In the genomic region with DNA sequence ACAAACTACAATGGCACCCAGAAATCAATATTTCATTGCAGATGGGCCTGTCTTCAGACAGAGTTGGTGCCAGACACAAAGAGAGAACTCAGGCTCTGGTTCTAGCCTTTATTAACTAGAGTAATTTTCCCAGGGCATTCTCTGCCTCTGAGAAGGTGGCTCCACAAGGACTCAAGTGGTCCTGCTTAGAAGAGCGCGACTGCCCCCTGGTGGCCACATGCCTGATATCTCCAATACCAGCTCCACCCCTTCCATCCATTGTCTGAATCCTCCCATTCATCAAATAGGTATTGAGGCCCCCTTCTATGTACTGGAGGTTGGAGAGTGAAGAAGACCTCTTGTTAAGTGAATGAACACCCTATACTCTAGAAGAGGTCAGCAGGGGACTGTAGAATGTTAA, we compare ENCODE assay signal across 9 mouse cellular contexts.
A peak's percentile ranks its signal among the peaks of the same experiment; 100 is the strongest.
DNase-seq lines count a peak whose midpoint lies in the region; ATAC-seq and TF ChIP-seq lines count a peak whose summit lies in the region.
"Had no signal": no experiment of that assay in that cellular context is flagged by ENCODE, and none has a peak within 500 bp of the region (broad histone marks: within the 10 kb centered on the region; RNA-seq: fewer than 3 reads in every experiment).

No protein-coding gene starts in this region.

- no peak for TF ChIP-seq POLR2A in ES-Bruce4 (IDR thresholded peaks at IDR 0.05; ENCODE audit: insufficient read depth, low read length)
- TF ChIP-seq POLR2A in brain, embryonic 14.5 days (IDR thresholded peaks at IDR 0.05; ENCODE audit: borderline replicate concordance, extremely low read depth, insufficient read depth, insufficient read length, poor library complexity, severe bottlenecking), result no peak

- no peak overlapping the region for H3K9ac ChIP-seq in ES-Bruce4 (ENCODE audit: low read depth, poor library complexity, severe bottlenecking)
- no peak overlapping the region for H3K9ac ChIP-seq in forebrain, embryonic 12.5 days
- H3K9ac ChIP-seq in lung, embryonic 16.5 days (ENCODE audit: low read length), result no peak overlapping the region
- H3K9ac ChIP-seq: limb, embryonic 15.5 days had no signal

- 0% methylated on average over 2 of the region's 2 CpGs for WGBS in forebrain, embryonic 12.5 days
- WGBS in hindbrain, embryonic 10.5 days, result 1% methylated on average over 2 of the region's 2 CpGs
- 0% methylated on average over 2 of the region's 2 CpGs for WGBS in lung, embryonic 16.5 days

- peak; percentile 83 for TF ChIP-seq CTCF in ES-Bruce4 (IDR thresholded peaks at IDR 0.05; ENCODE audit: low read depth, low read length)
- peak; percentile 79 for TF ChIP-seq CTCF in brain, embryonic 14.5 days (IDR thresholded peaks at IDR 0.05; ENCODE audit: borderline replicate concordance, extremely low read depth, insufficient read depth, insufficient read length)
- peak; percentile 80 for TF ChIP-seq CTCF in layer of hippocampus, adult 2 months (conservative IDR thresholded peaks at IDR 0.05)

- peak; percentile 84 for DNase-seq in brain, embryonic 14.5 days (ENCODE audit: low read depth)
- peak; percentile 83 for DNase-seq in hindbrain, embryonic 10.5 days (ENCODE audit: low spot score)
- DNase-seq in layer of hippocampus, adult 2 months (ENCODE audit: low spot score in 2 of 2), result peak; percentile 65 to 83
- peak; percentile 92 for DNase-seq in retina, embryonic 14.5 days (ENCODE audit: low spot score)
- DNase-seq in thymus, postnatal 36 days, result peak; percentile 57 to 63

- no peaks in the 10 kb centered on the region for H3K9me3 ChIP-seq in ES-Bruce4 (replicated peaks; ENCODE audit: control insufficient read depth, insufficient read depth, low read length, poor library complexity, severe bottlenecking)
- no peaks in the 10 kb centered on the region for H3K9me3 ChIP-seq in forebrain, embryonic 12.5 days
- no peaks in the 10 kb centered on the region for H3K9me3 ChIP-seq in hindbrain, embryonic 10.5 days
- no peaks in the 10 kb centered on the region for H3K9me3 ChIP-seq in lung, embryonic 16.5 days (ENCODE audit: control insufficient read depth, low read length)
- H3K9me3 ChIP-seq: limb, embryonic 15.5 days had no signal

- no peak overlapping the region for H3K4me2 ChIP-seq in forebrain, embryonic 12.5 days
- H3K4me2 ChIP-seq in lung, embryonic 16.5 days (ENCODE audit: low read depth, low read length), result no peak overlapping the region
- H3K4me2 ChIP-seq: limb, embryonic 15.5 days had no signal

- H3K4me1 ChIP-seq in ES-Bruce4 (ENCODE audit: control insufficient read depth, insufficient read depth, low read length), result no peaks in the 10 kb centered on the region
- H3K4me1 ChIP-seq in forebrain, embryonic 12.5 days, result no peaks in the 10 kb centered on the region
- H3K4me1 ChIP-seq in hindbrain, embryonic 10.5 days (replicated peaks), result no peaks in the 10 kb centered on the region
- no peaks in the 10 kb centered on the region for H3K4me1 ChIP-seq in lung, embryonic 16.5 days (replicated peaks; ENCODE audit: control insufficient read depth, insufficient read depth, low read length)
- H3K4me1 ChIP-seq: limb, embryonic 15.5 days had no signal

- no peak overlapping the region for H3K4me3 ChIP-seq in ES-Bruce4 (ENCODE audit: low read depth, low read length)
- H3K4me3 ChIP-seq in forebrain, embryonic 12.5 days (replicated peaks), result no peak overlapping the region
- H3K4me3 ChIP-seq in hindbrain, embryonic 10.5 days, result no peak overlapping the region
- no peak overlapping the region for H3K4me3 ChIP-seq in layer of hippocampus, adult 2 months
- no peak overlapping the region for H3K4me3 ChIP-seq in lung, embryonic 16.5 days (ENCODE audit: low read length)
- H3K4me3 ChIP-seq: limb, embryonic 15.5 days had no signal

- H3K36me3 ChIP-seq in ES-Bruce4 (ENCODE audit: control insufficient read depth, insufficient read depth, low read length, poor library complexity, severe bottlenecking), result no peaks in the 10 kb centered on the region
- H3K36me3 ChIP-seq in forebrain, embryonic 12.5 days (replicated peaks), result no peaks in the 10 kb centered on the region
- H3K36me3 ChIP-seq in hindbrain, embryonic 10.5 days, result no peaks in the 10 kb centered on the region
- H3K36me3 ChIP-seq in lung, embryonic 16.5 days (ENCODE audit: control insufficient read depth, insufficient read depth, low read length), result no peaks in the 10 kb centered on the region
- H3K36me3 ChIP-seq: limb, embryonic 15.5 days had no signal

- peak; percentile 89 for ATAC-seq in forebrain, embryonic 12.5 days (ENCODE audit: low FRiP score)
- peak; percentile 66 for ATAC-seq in lung, embryonic 16.5 days (ENCODE audit: low read depth)

- no peaks in the 10 kb centered on the region for H3K27me3 ChIP-seq in ES-Bruce4 (ENCODE audit: control insufficient read depth, insufficient read depth, low read length, poor library complexity, severe bottlenecking)
- no peaks in the 10 kb centered on the region for H3K27me3 ChIP-seq in forebrain, embryonic 12.5 days
- H3K27me3 ChIP-seq in hindbrain, embryonic 10.5 days (ENCODE audit: insufficient read depth, poor library complexity, severe bottlenecking), result no peaks in the 10 kb centered on the region
- H3K27me3 ChIP-seq in lung, embryonic 16.5 days (ENCODE audit: control insufficient read depth, insufficient read depth, low read depth, low read length), result no peaks in the 10 kb centered on the region
- H3K27me3 ChIP-seq: limb, embryonic 15.5 days had no signal

- H3K27ac ChIP-seq in ES-Bruce4 (ENCODE audit: insufficient read depth, low read length), result no peak overlapping the region
- H3K27ac ChIP-seq in forebrain, embryonic 12.5 days, result no peak overlapping the region
- H3K27ac ChIP-seq in hindbrain, embryonic 10.5 days, result no peak overlapping the region
- H3K27ac ChIP-seq in layer of hippocampus, adult 2 months, result no peak overlapping the region
- no peak overlapping the region for H3K27ac ChIP-seq in lung, embryonic 16.5 days (ENCODE audit: low read length)
- H3K27ac ChIP-seq: limb, embryonic 15.5 days had no signal

- TF ChIP-seq EP300 in ES-Bruce4 (IDR thresholded peaks at IDR 0.05; ENCODE audit: insufficient read depth, low read depth, low read length), result no peak
